Mouse (Mus musculus) kidney, postnatal 14 days (tissue): ENCODE data around the gene Hspb1.
A peak's percentile ranks its signal among the peaks of the same experiment; 100 is the strongest.

Experiments
- DNase-seq: peaks from one replicate; pipeline ENCODE4 v3.0.0; 2022; ENCODE audit warnings: mixed read lengths

The Hspb1 gene

DNA sequence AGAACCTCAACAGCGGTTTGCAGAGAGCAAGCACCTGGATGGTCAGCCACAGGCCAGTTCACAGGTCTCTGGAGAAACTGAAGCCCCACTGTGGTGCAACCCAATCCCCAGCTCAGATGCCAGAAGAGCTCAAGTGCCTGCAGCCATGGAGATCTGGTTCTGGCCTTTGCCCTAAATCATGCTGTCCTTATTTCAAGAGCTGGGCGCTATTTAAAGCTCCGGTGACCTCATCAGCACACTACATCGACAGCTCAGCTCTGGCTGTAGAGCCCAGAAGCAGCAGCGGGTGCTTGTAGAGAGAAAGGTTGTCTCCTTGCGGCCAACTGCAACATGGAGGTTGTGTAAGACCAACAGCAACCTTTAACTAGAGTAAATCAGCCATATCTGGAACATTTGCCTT is 26.4 kb downstream of the Hspb1 start:
- peak; percentile 25 for DNase-seq

DNA sequence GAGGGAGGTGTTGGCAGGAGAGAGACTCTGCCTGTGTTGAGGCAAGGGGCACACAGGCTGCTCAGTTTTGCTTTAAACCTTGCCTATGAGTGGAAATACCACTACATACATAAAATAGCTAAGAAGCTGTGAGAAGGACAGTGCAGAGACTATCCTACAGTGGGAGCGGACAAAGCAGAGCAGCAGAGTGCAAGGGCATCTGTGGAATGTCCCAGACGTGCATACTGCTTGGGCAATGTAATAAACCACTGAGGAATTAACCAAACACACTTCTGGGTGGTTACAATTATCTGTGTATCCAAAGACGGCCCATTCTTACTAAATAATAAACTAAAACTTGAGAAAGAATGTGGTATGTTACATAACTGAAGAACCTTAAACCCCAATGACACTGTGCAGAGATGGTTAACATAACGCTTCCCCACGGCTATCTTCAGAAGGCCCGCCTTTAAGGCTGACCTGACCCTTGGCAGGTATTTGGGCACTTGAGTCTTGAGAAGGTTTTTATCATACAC is 28.4 kb downstream of the Hspb1 start:
- DNase-seq: no peak

DNA sequence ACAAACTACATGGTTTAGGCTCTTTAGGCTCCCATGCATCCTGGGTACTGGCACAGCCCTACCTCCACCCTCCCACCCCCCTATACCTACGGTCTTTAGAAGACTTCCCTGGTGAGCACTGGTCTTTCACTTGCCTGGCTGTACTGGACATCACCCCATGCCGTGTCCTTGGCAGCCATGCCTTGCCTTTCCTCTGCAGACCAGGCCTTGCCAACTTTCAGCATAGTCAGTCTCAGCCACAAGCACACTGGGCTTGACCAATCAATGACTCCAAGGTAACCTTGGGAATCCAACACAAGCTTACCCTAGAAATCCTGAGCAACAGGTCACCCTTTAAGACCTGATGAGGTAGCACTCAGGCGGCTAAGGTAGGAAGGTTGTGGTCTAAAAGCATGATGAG is 28.9 kb downstream of the Hspb1 start:
- DNase-seq: no peak

DNA sequence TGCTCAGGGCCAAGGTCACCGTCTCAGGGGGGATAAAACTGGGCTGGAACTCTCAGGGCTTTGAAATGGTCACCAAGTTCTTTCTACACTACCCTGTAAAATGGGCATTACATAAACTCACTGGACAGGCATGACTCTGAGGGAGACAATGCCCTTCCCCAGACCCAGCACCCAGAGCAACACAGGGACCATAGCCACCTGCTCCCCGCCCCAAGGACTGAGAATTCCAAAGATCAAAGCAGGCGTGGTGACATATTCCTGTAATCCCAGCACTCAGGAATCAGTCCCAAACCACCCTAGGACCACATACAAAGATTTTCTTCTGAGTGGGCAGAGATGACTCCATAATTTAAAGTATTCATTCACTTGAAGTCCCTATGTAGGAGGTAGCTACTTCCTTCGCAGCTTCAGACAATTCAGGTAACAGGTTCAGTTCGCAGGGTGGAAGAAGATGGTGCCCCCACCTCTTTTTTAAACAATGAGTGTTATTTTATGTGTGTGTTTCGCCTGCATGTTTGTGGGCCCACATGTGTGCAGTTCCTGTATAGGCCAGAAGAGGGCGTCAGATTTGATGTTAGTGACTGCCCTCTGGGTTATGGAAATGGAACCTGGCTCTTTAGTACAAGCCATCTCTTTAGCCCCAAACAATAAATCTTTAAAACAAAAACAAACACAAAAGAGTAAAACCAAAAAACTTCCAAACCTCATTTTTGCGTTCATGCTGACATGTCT is 29.8 kb downstream of the Hspb1 start:
- no peak for DNase-seq

DNA sequence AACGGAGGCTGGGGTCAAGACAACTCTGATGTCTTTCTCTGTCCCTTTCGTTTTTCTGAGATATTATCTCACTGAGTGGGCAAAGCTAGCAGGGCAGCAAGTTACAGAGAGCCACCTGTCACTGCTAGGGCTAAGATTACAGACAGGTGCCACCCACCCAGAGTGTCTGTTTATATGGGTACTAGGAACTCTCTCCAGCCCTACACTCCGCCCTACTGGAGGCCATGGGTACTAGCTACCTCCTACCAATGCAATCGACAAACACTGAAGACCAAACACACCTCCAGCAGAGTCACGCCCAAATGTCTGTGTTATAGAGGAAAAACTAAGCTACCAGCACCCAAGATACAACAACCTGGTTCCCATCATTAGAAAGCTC is 30.3 kb downstream of the Hspb1 start:
- DNase-seq: no peak

DNA sequence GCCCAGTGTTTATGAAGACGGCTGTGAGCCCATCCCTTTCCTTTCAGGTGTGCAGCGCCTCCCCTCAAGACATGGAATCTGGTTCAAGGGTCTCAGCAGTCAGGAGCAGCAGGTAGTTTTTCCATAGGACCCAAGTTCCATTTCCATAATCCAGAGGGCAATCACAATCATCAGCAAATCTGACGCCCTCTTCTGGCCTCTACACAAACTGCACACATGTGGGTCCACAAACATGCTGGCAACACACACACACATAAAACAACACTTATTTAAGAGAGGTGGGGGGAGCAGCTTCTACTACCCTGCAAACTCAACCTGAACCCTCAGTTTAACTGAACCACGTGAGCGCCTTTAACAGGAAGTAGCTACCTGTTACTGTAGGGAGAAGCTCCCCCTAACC is 30.9 kb downstream of the Hspb1 start:
- no peak for DNase-seq

DNA sequence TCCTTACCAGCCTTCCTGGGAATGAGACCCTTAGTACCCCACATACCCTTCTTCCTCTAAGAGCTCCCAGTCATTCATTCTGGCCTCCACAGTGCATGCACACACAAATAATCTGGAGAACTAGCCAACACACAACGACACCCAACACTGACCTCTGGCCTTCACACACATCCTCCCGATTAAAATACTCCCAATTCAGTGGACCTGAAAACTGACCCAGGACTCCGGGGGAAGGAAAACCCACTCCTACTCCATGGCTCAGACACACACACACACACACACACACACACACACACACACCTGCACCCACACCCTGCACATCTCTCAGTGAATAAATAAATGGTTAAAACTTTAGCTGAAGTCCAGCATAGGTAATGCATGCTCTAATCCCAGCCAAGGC is 32.2 kb downstream of the Hspb1 start:
- DNase-seq: no peak

DNA sequence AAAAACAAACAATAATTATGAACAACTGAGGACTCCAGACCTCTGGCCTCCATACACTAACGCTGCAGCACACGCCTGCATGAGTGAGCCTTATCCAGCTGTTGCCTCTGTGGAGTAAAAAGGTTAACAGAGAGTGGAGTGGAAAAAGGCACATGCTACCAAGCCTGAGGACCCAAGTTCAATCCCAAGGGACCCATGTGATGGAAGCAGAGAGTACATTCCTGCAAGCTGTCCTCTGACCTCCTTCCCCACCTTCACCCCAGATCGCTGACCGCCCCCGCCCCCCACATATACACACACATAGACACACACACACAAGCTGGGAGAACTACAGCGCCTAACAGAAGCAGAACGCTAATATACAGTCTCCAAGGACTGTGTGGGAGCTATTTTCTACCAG is 36.2 kb downstream of the Hspb1 start:
- DNase-seq: no peak

DNA sequence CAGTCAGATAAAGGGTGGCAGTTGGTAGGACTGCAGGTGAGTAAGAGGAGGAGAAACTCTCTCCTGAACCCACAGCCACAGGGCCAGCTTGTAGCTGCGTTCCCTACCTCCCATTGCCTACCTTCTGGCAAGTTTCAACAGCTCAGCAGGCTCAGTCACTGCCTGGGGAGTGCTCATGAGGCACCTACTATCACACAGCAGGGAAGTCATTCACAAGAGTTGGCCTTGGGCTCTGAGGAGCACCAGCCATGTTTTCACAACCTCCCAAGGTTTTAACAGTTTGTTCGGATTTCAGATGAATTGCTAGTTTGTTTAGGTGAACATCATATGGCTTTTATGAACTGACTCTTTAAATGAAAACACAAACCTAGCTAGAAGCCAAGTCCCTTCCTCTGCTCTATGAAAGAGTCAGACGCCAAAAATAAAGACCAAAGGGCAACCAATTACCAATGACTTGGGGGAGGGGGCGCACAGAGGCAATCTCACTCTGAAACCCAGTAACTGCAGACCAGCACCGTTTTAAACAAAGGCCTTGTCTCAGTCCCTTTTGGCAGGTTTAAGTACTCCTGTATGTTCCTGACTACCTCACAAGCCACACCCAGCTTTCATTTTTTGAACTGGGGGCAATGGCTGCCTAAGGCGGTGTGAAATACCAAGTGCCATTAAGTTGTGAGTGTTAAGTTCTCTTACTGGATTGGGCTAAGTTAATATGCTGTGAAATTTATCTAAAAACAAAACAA is 42.1 kb downstream of the Hspb1 start:
- no peak for DNase-seq

DNA sequence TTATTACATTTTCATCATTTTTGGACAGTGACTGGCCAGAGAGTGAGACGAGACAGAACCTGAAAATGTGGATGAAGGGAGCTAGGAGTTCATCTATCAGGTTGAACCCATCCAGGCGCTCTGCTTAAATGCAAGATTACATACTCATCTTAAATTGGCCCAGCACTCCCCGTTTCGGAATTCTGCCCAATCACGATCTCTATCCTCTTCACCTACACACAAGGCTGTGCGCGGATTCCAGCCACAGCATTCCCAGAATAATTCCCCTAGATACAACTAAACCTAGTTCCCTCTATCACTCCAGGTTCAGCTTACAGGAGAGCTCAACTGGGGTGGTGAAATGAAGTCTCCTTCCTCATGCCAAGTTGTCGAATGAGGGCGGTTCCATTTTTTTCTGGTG is 43.8 kb downstream of the Hspb1 start:
- DNase-seq: no peak

DNA sequence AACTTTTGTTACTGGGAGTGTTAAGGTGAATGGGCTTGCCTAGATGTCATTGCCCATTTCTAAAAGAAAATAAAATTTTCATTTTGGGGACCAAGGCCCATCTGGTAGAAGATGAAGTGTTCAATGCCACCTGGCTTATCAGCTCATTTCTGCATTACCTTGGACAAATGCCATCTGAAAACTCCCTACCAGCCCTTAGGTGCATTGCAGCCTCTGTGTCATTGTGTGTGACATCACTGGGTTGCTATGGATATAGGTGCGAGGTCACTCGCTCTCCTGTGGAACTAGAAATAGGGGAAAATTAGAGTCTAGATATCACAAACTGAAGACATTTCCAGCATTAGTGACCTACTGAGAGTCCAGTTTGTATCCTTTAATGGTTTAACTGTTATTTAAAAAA is 44.6 kb downstream of the Hspb1 start:
- no peak for DNase-seq

DNA sequence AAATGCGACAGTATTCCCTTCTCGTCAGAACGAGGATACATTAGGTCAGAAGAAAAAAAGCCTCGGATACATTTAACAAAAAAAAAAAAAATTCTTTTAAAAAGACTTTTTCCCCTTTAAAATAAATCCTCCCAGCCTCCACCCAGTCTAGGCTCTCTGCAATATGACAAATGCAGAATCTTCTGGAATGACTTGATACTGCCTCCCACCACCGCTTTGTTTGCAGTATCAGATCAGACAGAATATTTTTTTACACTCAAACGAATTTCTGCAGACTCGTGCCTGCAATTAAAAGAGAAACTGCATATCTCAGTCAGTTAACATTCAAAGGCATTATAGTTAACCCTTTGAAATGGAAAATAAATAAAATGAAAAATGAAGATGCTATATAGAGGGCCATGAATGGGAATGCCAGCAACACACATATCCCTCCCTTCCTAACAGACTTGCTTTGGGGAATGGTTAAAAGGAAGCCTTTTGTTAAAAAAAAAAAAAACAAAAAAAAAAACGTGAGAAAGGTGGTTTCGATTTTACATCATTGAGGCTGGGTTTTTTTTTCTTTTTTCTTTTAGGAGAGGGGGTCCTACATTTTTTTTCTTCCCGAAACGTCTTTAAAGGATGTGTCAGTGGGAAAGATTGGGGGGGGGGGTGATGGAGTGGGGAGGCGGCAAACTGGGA is 45.6 kb downstream of the Hspb1 start:
- no peak for DNase-seq

DNA sequence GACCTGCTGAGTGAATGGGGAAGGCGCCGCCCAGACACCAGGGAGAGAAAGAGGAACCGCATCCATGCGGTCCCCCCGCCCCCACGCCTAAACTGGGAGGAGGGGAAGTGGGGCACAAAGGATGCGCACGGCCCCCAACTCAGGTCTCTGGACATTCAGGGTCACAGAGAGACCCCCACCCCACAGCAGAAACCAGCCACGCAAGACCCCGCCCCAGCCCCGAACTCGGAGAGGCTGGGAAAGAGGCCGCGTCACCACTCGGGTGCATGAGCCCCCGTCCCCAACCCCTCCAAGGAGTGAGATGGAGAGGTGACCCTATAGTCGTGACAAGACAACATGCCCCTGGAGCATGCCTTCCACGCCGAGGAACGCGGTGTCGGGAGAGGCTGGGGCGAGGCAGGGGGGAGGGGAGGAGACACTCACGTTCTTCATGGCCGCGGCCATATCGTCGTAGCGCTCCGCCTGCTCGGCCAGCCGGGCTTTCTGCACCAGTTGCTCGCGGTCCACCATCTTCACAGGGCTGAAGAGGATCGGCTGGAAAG is 46.3 kb downstream of the Hspb1 start:
- DNase-seq: peak; percentile 60

DNA sequence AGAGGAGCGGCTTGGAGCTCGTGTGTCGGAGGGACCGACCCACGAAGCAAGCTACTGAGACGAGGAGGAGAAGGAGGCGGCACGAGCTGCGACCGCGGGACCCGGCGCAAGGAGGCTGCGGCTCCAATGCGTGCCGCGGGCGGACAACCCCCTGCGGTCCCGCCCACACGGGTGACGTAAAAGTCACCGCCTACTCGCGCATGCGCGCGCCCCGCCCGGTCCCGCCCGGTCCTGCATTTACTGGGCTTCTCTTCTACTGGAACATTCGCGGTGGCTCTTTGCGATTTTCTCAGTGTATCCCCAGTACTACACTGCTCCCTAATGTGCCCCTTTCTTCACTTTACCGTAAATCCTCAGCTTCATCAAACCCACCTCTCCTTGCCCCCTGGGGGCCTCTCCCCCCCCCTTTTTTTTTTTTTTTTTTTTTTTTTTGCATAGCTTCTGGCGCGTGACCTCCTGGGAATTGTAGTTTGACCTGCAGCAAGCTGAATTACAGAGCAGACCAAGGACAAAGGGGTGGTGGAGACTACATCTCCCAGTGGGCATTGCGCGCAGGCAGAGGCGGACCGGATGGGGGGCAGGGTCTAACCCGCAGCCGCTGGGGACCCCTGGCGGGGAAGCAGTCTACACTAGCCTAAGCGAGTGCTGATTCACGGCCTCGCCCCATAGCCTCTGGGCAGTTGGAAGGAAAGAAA is 46.9 kb downstream of the Hspb1 start, which contains the start of gene Ywhag:
TSS of gene Ywhag (minus strand) at position 136 of the 695 bp plus-strand sequence.
- DNase-seq: peak; percentile 98

DNA sequence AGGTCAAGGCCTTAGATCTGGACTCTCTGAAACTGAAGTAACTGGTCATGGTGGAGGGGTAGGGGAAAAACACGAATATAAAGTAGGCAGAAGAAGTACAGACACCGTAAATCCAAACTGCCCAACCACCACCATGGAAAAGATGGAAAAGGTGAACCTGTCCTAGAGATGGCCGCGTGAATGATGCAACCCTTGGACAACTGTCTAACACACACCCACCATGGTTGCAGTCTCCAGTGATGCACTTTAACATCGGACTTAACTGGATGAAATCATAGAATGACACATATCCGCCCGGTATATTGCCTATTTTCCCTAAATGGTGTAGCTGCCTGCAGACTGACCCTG is 47.4 kb downstream of the Hspb1 start:
- no peak for DNase-seq

DNA sequence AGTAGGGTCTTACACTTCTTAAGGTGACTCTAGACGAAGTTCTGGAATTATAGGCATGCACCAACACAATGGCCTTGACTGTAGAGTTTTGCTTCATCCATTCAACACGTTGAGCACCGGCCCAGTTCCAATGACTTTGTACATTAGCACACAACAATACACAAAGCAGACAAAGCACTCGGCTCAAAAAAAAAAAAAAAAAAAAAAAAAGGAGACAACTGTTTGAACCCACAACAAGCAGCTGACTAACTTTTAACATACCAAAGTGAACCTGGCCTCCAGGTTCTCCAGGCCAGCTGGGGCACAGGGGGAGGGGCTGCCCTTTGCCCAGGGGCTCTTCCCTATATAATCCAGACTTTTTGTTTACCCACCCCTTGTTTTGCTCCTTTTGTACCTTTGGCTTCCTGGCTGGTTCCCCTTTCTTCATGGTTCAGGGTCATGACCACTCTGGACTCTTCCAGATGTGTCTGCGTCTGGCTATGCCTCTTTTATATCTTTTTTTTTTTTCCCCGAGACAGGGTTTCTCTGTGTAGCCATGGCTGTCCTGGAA is 48.0 kb downstream of the Hspb1 start:
- DNase-seq: no peak
